In the genomic region with DNA sequence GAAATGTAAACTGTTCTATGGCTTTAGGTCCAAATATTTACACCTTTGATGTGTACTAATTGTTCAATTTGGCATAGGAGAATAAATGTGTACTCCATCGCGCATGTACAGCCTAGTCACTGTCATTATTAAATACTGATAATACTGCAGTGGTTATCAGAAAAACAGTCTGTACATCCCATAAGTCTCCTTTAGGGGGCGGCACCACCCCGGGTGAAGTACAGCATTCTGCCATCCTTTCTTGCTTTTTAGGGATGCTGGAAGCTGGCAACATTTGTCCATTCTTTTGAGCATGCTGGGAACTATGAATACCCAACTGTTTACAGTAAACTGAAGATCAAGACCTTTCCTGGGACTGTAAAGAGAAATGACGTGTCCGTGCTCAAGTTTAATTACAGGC, we compare ENCODE assay signal across 9 mouse cellular contexts.
DNase-seq lines count a peak whose midpoint lies in the region; ATAC-seq and TF ChIP-seq lines count a peak whose summit lies in the region.
"Had no signal": no experiment of that assay in that cellular context is flagged by ENCODE, and none has a peak within 500 bp of the region (broad histone marks: within the 10 kb centered on the region; RNA-seq: fewer than 3 reads in every experiment).

No protein-coding gene starts in this region.

- no peak for TF ChIP-seq EP300 in CH12.LX (IDR thresholded peaks at IDR 0.05; ENCODE audit: low read length)

- TF ChIP-seq CTCF in CH12.LX (conservative IDR thresholded peaks at IDR 0.05 in 1 of 2, IDR thresholded peaks at IDR 0.05 in 1 of 2; ENCODE audit: low read depth in 2 of 2, low read length in 2 of 2) = no peak

- H3K27ac ChIP-seq in CH12.LX (ENCODE audit: insufficient read depth, low read depth) = no peak overlapping the region

- dilution Hi-C loops in CH12.LX (cut with MboI; ENCODE audit: extremely low pct_ligation_motif_present, extremely low pct_unique_long_range_greater_than_20kb, low sequenced_read_pairs) = no loop called here

- in situ Hi-C loops in CH12.LX (cut with MboI; ENCODE audit: low pct_ligation_motif_present, low pct_unique_long_range_greater_than_20kb, low sequenced_read_pairs) = no loop called here

- no peak overlapping the region for H3K4me2 ChIP-seq in CH12.LX (ENCODE audit: insufficient read depth, low read depth, poor library complexity, severe bottlenecking)

- peaks cover 39% of the 10 kb centered on the region for H3K9me3 ChIP-seq in CH12.LX (replicated peaks; ENCODE audit: low read length)

- H3K36me3 ChIP-seq in CH12.LX (replicated peaks in 1 of 2; ENCODE audit: control insufficient read depth in 1 of 2, insufficient read depth in 1 of 2, low read length in 1 of 2) = no peaks in the 10 kb centered on the region

- no peaks in the 10 kb centered on the region for H3K4me1 ChIP-seq in CH12.LX (ENCODE audit: control insufficient read depth in 1 of 2, insufficient read depth in 2 of 2)

- H3K27me3 ChIP-seq in CH12.LX (replicated peaks) = no peaks in the 10 kb centered on the region

- DNase-seq in embryo, embryonic 10 days (ENCODE audit: low spot score) = peak; percentile 7
- DNase-seq in embryo, embryonic 9.5 days (ENCODE audit: extremely low spot score) = no peak
- DNase-seq in CH12.LX (ENCODE audit: extremely low read depth) = no peak
- DNase-seq in cerebellum, postnatal 10 days = peak; percentile 87 to 88
- peak; percentile 28 for DNase-seq in left cerebral cortex, adult 11 months (ENCODE audit: low spot score)
- no peak for DNase-seq in MN1 (ENCODE audit: low spot score)
- no peak for DNase-seq in heart, postnatal 4 days
- DNase-seq: lung, postnatal 10 days had no signal

- TF ChIP-seq POLR2A in CH12.LX (IDR thresholded peaks at IDR 0.05; ENCODE audit: low read depth, low read length) = no peak

- TF ChIP-seq RAD21 in CH12.LX (IDR thresholded peaks at IDR 0.05; ENCODE audit: low read depth, low read length) = peak; percentile 3

- no peak overlapping the region for H3K4me3 ChIP-seq in CH12.LX (replicated peaks in 1 of 3; ENCODE audit: low read depth in 2 of 3, low read length in 2 of 3, poor library complexity in 1 of 3)

- no peak for ATAC-seq in inflammation-experienced regulatory T-cells, adult 6 months

- H3K9ac ChIP-seq in CH12.LX (ENCODE audit: insufficient read depth, low read depth) = no peak overlapping the region

- H3K79me2 ChIP-seq in CH12.LX (replicated peaks; ENCODE audit: control insufficient read depth, extremely low read depth, insufficient read depth, poor library complexity, severe bottlenecking) = no peaks in the 10 kb centered on the region

TF ChIP-seq in CH12.LX, 34 proteins besides CTCF, POLR2A, EP300 and RAD21:
- TF ChIP-seq ZMIZ1 (IDR thresholded peaks at IDR 0.05; ENCODE audit: low read depth, low read length) (no peak), ZC3H11A (IDR thresholded peaks at IDR 0.05; ENCODE audit: low read depth, low read length) (no peak), MEF2A (IDR thresholded peaks at IDR 0.05; ENCODE audit: borderline replicate concordance, low read depth, low read length) (no peak), NRF1 (IDR thresholded peaks at IDR 0.05; ENCODE audit: low read depth, low read length) (no peak), USF2 (conservative IDR thresholded peaks at IDR 0.05; ENCODE audit: low read depth, low read length) (no peak), CHD1 (IDR thresholded peaks at IDR 0.05; ENCODE audit: low read depth, low read length) (no peak), POLR2AphosphoS2 (IDR thresholded peaks at IDR 0.05; ENCODE audit: low read depth, low read length) (no peak), MAX (IDR thresholded peaks at IDR 0.05; ENCODE audit: low read length) (no peak), TCF12 (IDR thresholded peaks at IDR 0.05; ENCODE audit: low read depth, low read length) (no peak), IRF4 (IDR thresholded peaks at IDR 0.05; ENCODE audit: low read depth, low read length) (no peak), UBTF (IDR thresholded peaks at IDR 0.05; ENCODE audit: low read depth, low read length) (no peak), JUND (conservative IDR thresholded peaks at IDR 0.05; ENCODE audit: low read depth, low read length) (no peak), KAT2A (IDR thresholded peaks at IDR 0.05; ENCODE audit: insufficient replicate concordance, low read length) (no peak), SMC3 (IDR thresholded peaks at IDR 0.05; ENCODE audit: low read depth, low read length) (no peak), E2F4 (IDR thresholded peaks at IDR 0.05; ENCODE audit: insufficient replicate concordance, low read depth, low read length) (no peak), MYC (IDR thresholded peaks at IDR 0.05; ENCODE audit: low read depth, low read length) (no peak), HCFC1 (IDR thresholded peaks at IDR 0.05; ENCODE audit: low read depth, low read length) (no peak), JUN (IDR thresholded peaks at IDR 0.05; ENCODE audit: insufficient read depth, low read depth, low read length) (no peak), BHLHE40 (IDR thresholded peaks at IDR 0.05; ENCODE audit: low read depth, low read length) (no peak), SIN3A (IDR thresholded peaks at IDR 0.05; ENCODE audit: low read length) (no peak)

Comparison
In these comparisons a context has a peak if more than half of its experiments do, and no peak if none do; other contexts are left out.
1. DNase-seq: peak in embryo, embryonic 10 days (single experiment), cerebellum, postnatal 10 days (2 of 2) and left cerebral cortex, adult 11 months (single experiment); none in embryo, embryonic 9.5 days (single experiment), CH12.LX (single experiment), MN1 (single experiment) and heart, postnatal 4 days (single experiment).